Mouse (Mus musculus): ENCODE data around the gene Olfr642. TPM values are rescaled to one million over a fixed set of nuclear protein-coding genes. Genes with fewer than 3 reads are reported as not detected.

Gene Olfr642
- polyA plus RNA-seq, 1 experiment from 2014 or later, result not detected

Other genes with a start within 250 kb of the Olfr642 start
- 183 and 303 TPM in 2 replicates for gene Hbb-bt, start 238.7 kb downstream of the Olfr642 start, polyA plus RNA-seq (2016; fragmentation: Nextera tagmentation; extraction: Ambion mirVana)
- gene Hbb-bs, start 224.6 kb downstream of the Olfr642 start, polyA plus RNA-seq (2016; fragmentation: Nextera tagmentation; extraction: Ambion mirVana), result 80.0 and 102 TPM in 2 replicates
- gene Hbb-bh2, start 212.1 kb downstream of the Olfr642 start, polyA plus RNA-seq (2016; fragmentation: Nextera tagmentation; extraction: Ambion mirVana), result 0.37 and 0.52 TPM in 2 replicates
- gene Hbb-bh1, start 209.5 kb downstream of the Olfr642 start, polyA plus RNA-seq (2016; fragmentation: Nextera tagmentation; extraction: Ambion mirVana), result 4,104 and 5,437 TPM in 2 replicates
- gene Hbb-y, start 199.4 kb downstream of the Olfr642 start, polyA plus RNA-seq (2016; fragmentation: Nextera tagmentation; extraction: Ambion mirVana), result 8,184 and 11,241 TPM in 2 replicates
- not detected in 2 replicates for gene Olfr66, start 166.4 kb downstream of the Olfr642 start, polyA plus RNA-seq (2016; fragmentation: Nextera tagmentation; extraction: Ambion mirVana)
- not detected in 2 replicates for gene Olfr64, start 158.2 kb downstream of the Olfr642 start, polyA plus RNA-seq (2016; fragmentation: Nextera tagmentation; extraction: Ambion mirVana)
- gene Olfr65, start 149.2 kb downstream of the Olfr642 start, polyA plus RNA-seq (2016; fragmentation: Nextera tagmentation; extraction: Ambion mirVana), result not detected in 2 replicates
- gene Olfr631, start 123.8 kb downstream of the Olfr642 start, polyA plus RNA-seq (2016; fragmentation: Nextera tagmentation; extraction: Ambion mirVana), result not detected in 2 replicates
- not detected in 2 replicates for gene Olfr632, start 118.3 kb downstream of the Olfr642 start, polyA plus RNA-seq (2016; fragmentation: Nextera tagmentation; extraction: Ambion mirVana)
- not detected in 2 replicates for gene Olfr633, start 108.2 kb downstream of the Olfr642 start, polyA plus RNA-seq (2016; fragmentation: Nextera tagmentation; extraction: Ambion mirVana)
- 0.02 TPM in 1 of 2 replicates, not detected in the other for gene Olfr635, start 81.5 kb downstream of the Olfr642 start, polyA plus RNA-seq (2016; fragmentation: Nextera tagmentation; extraction: Ambion mirVana)
- gene Olfr638, start 53.9 kb downstream of the Olfr642 start, polyA plus RNA-seq (2016; fragmentation: Nextera tagmentation; extraction: Ambion mirVana), result not detected in 2 replicates
- gene Olfr639, start 35.4 kb downstream of the Olfr642 start, polyA plus RNA-seq (2016; fragmentation: Nextera tagmentation; extraction: Ambion mirVana), result 0.02 TPM in 1 of 2 replicates, not detected in the other
- not detected in 2 replicates for gene Olfr640, start 27.1 kb downstream of the Olfr642 start, polyA plus RNA-seq (2016; fragmentation: Nextera tagmentation; extraction: Ambion mirVana)
- gene Olfr641, start 17.2 kb downstream of the Olfr642 start, polyA plus RNA-seq (2016; fragmentation: Nextera tagmentation; extraction: Ambion mirVana), result not detected in 2 replicates
- gene 4930516K23Rik, start 8.8 kb upstream of the Olfr642 start, polyA plus RNA-seq (2016; fragmentation: Nextera tagmentation; extraction: Ambion mirVana), result not detected in 2 replicates
- gene Olfr644, start 19.2 kb upstream of the Olfr642 start, polyA plus RNA-seq (2016; fragmentation: Nextera tagmentation; extraction: Ambion mirVana), result not detected in 2 replicates
- gene Olfr645, start 32.8 kb upstream of the Olfr642 start, polyA plus RNA-seq (2016; fragmentation: Nextera tagmentation; extraction: Ambion mirVana), result not detected in 2 replicates
- not detected in 2 replicates for gene Olfr646, start 52.2 kb upstream of the Olfr642 start, polyA plus RNA-seq (2016; fragmentation: Nextera tagmentation; extraction: Ambion mirVana)
- not detected in 2 replicates for gene Ubqln5, start 77.2 kb upstream of the Olfr642 start, polyA plus RNA-seq (2016; fragmentation: Nextera tagmentation; extraction: Ambion mirVana)
- not detected in 2 replicates for gene Olfr643, start 84.7 kb upstream of the Olfr642 start, polyA plus RNA-seq (2016; fragmentation: Nextera tagmentation; extraction: Ambion mirVana)
- not detected in 2 replicates for gene Ubqln3, start 90.6 kb upstream of the Olfr642 start, polyA plus RNA-seq (2016; fragmentation: Nextera tagmentation; extraction: Ambion mirVana)
- gene Ubqlnl, start 97.9 kb upstream of the Olfr642 start, polyA plus RNA-seq (2016; fragmentation: Nextera tagmentation; extraction: Ambion mirVana), result not detected in 2 replicates
- gene Olfm5, start 112.2 kb upstream of the Olfr642 start, polyA plus RNA-seq (2016; fragmentation: Nextera tagmentation; extraction: Ambion mirVana), result not detected in 2 replicates
- gene Olfr648, start 130.7 kb upstream of the Olfr642 start, polyA plus RNA-seq (2016; fragmentation: Nextera tagmentation; extraction: Ambion mirVana), result 0.23 and 0.29 TPM in 2 replicates
- not detected in 2 replicates for gene Olfr649, start 143.3 kb upstream of the Olfr642 start, polyA plus RNA-seq (2016; fragmentation: Nextera tagmentation; extraction: Ambion mirVana)
- 5.1 and 5.7 TPM in 2 replicates for gene Trim6, start 166.1 kb upstream of the Olfr642 start, polyA plus RNA-seq (2016; fragmentation: Nextera tagmentation; extraction: Ambion mirVana)
- 0.34 and 0.48 TPM in 2 replicates for gene Trim34a, start 191.8 kb upstream of the Olfr642 start, polyA plus RNA-seq (2016; fragmentation: Nextera tagmentation; extraction: Ambion mirVana)
- gene Trim5, start 235.4 kb upstream of the Olfr642 start, polyA plus RNA-seq (2016; fragmentation: Nextera tagmentation; extraction: Ambion mirVana), result 0.05 and 0.16 TPM in 2 replicates

Data from forebrain, embryonic 10.5 days (tissue).